Mouse (Mus musculus) MEL (cell line): Measurements from ENCODE around the gene Ifi211.

Source experiments
- CTCF ChIP-seq, 3 experiments: IDR thresholded peaks in 2 of 3; conservative IDR thresholded peaks in 1 of 3; 2 replicates each; pipeline ENCODE4 v1.5.1; 2011 to 2012; ENCODE audit warnings: low read length in 3 of 3, low read depth in 2 of 3, mild to moderate bottlenecking in 2 of 3, improper control_type of control experiment in 1 of 3, inconsistent platforms in 1 of 3, mixed read lengths in 1 of 3, moderate library complexity in 1 of 3; ENCODE audit not compliant: control insufficient read depth in 1 of 3, insufficient read depth in 1 of 3, poor library complexity in 1 of 3, severe bottlenecking in 1 of 3
- ZMIZ1 ChIP-seq: IDR thresholded peaks from 2 replicates; pipeline ENCODE4 v1.6.1; 2012; ENCODE audit warnings: low read depth, mild to moderate bottlenecking, inconsistent platforms, low read length, improper control_type of control experiment, moderate library complexity

- TF ChIP-seq CTCF (IDR thresholded peaks at IDR 0.05 in 2 of 3, conservative IDR thresholded peaks at IDR 0.05 in 1 of 3; ENCODE audit: control insufficient read depth in 1 of 3, insufficient read depth in 1 of 3, low read depth in 2 of 3, low read length in 3 of 3, poor library complexity in 1 of 3, severe bottlenecking in 1 of 3), result no peak
- no peak for TF ChIP-seq ZMIZ1
These were observed 1.7 kb upstream of the Ifi211 start for GRCm38 (mm10) chr1:173914559-173914958.
